Mouse (Mus musculus): Measurements from ENCODE around the gene Nrxn2.

The Nrxn2 gene

GRCm38 (mm10) chr19:6418233-6418879, at the start of gene Nrxn2:
Gene Nrxn2 (plus strand): TSS chr19:6418731.
- DNase-seq (ENCODE audit: low read depth): peak; percentile 88

- no peak for DNase-seq (ENCODE audit: low read depth)
Observed at GRCm38 (mm10) chr19:6370175-6370574, 48.4 kb upstream of the Nrxn2 start.

GRCm38 (mm10) chr19:6372433-6372832, 46.1 kb upstream of the Nrxn2 start:
- DNase-seq (ENCODE audit: low read depth): peak; percentile 25

DNA sequence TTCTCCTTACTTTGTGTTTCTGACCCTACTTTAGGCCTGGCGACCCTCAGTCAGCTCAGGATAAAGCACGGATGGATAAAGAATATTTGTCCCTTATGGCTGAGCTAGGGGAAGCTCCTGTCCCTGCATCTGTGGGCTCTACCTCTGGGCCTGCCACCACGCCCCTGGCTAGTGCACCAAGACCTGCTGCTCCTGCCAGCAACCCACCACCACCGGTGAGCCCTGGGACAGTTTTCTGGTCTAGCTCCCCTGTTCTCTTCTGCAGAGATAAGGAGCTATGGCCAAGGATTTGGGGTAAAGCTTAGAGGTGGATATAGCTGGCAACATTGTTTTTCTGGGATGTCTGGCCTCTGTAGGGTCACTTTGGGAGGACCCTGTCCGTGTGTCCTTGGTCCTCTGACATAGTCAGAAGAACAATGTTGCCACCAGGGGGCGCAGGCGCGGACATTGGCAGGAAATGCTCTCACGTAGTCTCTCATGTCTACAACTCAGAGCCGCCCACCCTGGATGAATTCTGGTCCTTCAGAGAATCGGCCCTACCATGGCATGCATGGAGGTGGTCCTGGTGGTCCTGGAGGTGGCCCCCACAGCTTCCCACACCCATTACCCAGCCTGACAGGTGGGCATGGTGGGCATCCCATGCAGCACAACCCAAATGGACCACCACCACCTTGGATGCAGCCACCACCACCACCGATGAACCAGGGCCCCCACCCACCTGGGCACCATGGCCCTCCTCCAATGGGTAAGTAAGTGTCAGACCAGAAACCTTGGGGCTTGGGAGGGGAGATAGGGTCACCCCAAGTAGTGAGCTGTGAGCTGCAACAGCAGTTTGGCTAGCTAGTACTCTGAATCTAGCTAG, 44.8 kb upstream of the Nrxn2 start:
- DNase-seq (ENCODE audit: low read depth): peak; percentile 82

GRCm38 (mm10) chr19:6374571-6374970, 44.0 kb upstream of the Nrxn2 start:
- DNase-seq (ENCODE audit: low read depth): no peak

- DNase-seq (ENCODE audit: low read depth): no peak
Observed at GRCm38 (mm10) chr19:6375423-6376254, 42.9 kb upstream of the Nrxn2 start.

GRCm38 (mm10) chr19:6376255-6376564, 42.3 kb upstream of the Nrxn2 start:
- peak; percentile 55 for DNase-seq (ENCODE audit: low read depth)

GRCm38 (mm10) chr19:6376643-6377042, 41.9 kb upstream of the Nrxn2 start:
- DNase-seq (ENCODE audit: low read depth): no peak

- DNase-seq (ENCODE audit: low read depth): no peak
Observed at GRCm38 (mm10) chr19:6377327-6378040, 41.0 kb upstream of the Nrxn2 start.

GRCm38 (mm10) chr19:6380411-6381166, 37.9 kb upstream of the Nrxn2 start:
- no peak for DNase-seq (ENCODE audit: low read depth)

DNA sequence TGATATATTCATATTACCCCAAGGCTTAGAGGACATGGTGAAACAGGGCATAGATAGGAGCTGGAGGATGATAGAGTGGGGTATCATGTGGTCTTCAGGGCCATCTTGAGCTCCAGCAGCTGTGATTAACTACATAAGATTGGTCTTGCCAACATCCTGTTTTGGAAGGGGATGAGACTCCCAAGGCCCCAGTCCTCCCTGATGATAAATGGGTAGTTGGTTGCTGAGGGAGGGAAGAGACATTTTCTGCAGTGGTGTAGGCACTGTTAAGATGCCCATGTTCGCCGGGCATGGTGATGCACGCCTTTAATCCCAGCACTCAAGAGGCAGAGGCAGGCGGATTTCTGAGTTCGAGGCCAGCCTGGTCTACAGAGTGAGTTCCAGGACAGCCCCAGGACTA, 37.3 kb upstream of the Nrxn2 start:
- no peak for DNase-seq (ENCODE audit: low read depth)

- no peak for DNase-seq (ENCODE audit: low read depth)
Observed at GRCm38 (mm10) chr19:6382323-6382924, 36.1 kb upstream of the Nrxn2 start.

DNA sequence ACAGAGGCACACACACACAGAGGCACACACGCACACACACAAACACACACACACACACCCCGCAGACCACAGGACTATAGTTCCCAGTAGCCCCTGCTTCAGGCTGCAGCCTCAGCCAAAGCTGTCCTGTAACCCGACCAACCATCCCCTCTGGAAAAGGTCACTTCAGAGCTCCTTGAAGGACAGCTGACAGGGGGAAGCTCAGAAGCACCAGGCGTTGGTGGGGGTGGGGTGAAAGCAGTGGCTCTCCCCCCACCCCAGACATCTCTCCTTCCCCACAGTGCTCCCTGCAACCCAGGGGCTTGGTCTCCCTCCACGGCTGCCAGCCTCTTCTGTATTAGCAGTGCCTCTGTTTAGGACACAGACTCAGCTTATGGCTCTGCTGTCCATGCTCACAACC, 35.1 kb upstream of the Nrxn2 start:
- DNase-seq (ENCODE audit: low read depth): no peak

DNA sequence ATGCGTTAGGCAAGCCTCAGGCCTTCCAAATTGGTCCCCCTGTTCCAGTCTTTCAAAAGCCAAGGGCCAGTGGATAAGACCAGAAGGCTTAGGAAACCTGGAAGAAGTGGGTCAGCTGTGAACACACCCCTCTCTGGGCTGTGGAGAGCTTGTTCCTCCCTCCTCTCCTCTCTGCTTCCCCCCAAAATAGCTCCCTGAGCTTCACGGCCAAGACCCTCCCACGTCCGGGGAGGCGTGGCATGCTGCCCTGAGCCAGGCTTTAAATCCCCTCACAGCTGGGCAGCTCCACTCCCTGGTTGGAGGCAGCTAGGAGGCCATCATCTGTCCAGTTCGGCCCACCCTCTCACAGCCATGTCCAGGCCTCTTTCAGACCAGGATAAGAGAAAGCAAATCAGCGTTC, 34.4 kb upstream of the Nrxn2 start, which contains the start of gene Pygm:
Gene Pygm (plus strand): TSS at position 272 of the 400 bp plus-strand sequence.
- no peak for DNase-seq (ENCODE audit: low read depth)

DNA sequence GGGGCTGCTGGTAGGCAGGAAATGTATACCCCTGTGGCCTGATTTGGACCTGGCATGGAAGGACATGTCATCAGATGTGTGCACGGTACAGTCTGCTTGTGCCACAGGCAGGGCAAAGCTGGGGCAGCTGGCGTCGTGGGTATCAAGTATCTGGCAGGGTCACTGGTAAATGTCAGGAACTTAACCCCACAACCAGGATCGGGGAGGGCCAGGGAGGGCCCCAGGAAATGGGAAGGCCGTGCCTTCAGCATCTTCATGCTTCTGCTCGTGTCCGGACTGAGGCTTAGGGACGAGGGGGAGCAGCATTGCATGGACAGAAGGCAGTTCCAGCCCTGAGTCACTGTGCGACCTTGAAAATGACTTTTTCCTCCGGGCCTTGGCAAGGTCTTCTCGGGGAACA, 33.6 kb upstream of the Nrxn2 start:
- no peak for DNase-seq (ENCODE audit: low read depth)

DNA sequence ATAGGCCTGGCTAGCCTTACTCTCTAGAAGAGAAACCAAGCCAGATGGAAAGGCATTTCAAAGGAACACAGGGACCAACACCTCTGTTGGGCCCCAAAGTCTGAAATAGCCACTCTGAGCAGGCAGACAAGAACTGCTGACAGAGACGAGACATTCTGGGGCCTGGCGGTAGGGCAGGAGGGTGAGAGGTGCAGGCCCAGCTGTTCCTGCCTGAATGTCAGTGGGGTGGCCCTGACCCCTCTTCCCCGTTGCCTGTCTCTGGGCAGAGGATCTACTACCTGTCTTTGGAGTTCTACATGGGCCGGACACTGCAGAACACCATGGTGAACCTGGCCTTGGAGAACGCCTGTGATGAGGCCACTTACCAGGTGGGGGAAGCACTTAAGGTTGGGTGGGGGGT, 33.1 kb upstream of the Nrxn2 start:
- DNase-seq (ENCODE audit: low read depth): no peak

- no peak for DNase-seq (ENCODE audit: low read depth)
Observed at GRCm38 (mm10) chr19:6385821-6386220, 32.7 kb upstream of the Nrxn2 start.

GRCm38 (mm10) chr19:6386234-6386633, 32.3 kb upstream of the Nrxn2 start:
- DNase-seq (ENCODE audit: low read depth): no peak

- no peak for DNase-seq (ENCODE audit: low read depth)
Observed at GRCm38 (mm10) chr19:6388006-6388405, 30.5 kb upstream of the Nrxn2 start.

- no peak for DNase-seq (ENCODE audit: low read depth)
Observed at GRCm38 (mm10) chr19:6389803-6390202, 28.7 kb upstream of the Nrxn2 start.

- no peak for DNase-seq (ENCODE audit: low read depth)
Observed at GRCm38 (mm10) chr19:6390251-6390650, 28.3 kb upstream of the Nrxn2 start.

Measured in NIH3T3 (cell line).